ENCODE assay signal across 22 mouse cellular contexts in genomic region chr5:137764609-137765340, GRCm38 (mm10). TPM values are rescaled to one million over a fixed set of nuclear protein-coding genes. Genes with fewer than 3 reads are reported as not detected.
A peak's percentile ranks its signal among the peaks of the same experiment; 100 is the strongest.
DNase-seq lines count a peak whose midpoint lies in the region; ATAC-seq lines count a peak whose summit lies in the region.
"Had no signal": no experiment of that assay in that cellular context is flagged by ENCODE, and none has a peak within 500 bp of the region (broad histone marks: within the 10 kb centered on the region; RNA-seq: fewer than 3 reads in every experiment).

No protein-coding gene starts in this region.

- peaks cover 20% of the 10 kb centered on the region for H3K4me1 ChIP-seq in midbrain, embryonic 13.5 days (replicated peaks)
- peaks cover 8% of the 10 kb centered on the region for H3K4me1 ChIP-seq in midbrain, embryonic 15.5 days

- H3K36me3 ChIP-seq in midbrain, embryonic 13.5 days, result no peaks in the 10 kb centered on the region
- no peaks in the 10 kb centered on the region for H3K36me3 ChIP-seq in midbrain, embryonic 15.5 days (replicated peaks)
- H3K36me3 ChIP-seq: heart, embryonic 15.5 days had no signal

- no peak for ATAC-seq in midbrain, embryonic 13.5 days
- ATAC-seq in midbrain, embryonic 15.5 days (replicated peaks), result no peak
- ATAC-seq: forebrain, embryonic 14.5 days; hindbrain, postnatal 0 days had no signal

- H3K4me2 ChIP-seq in midbrain, embryonic 13.5 days (replicated peaks), result no peak overlapping the region
- no peak overlapping the region for H3K4me2 ChIP-seq in midbrain, embryonic 15.5 days
- H3K4me2 ChIP-seq: embryonic facial prominence, embryonic 15.5 days; heart, embryonic 11.5 days; heart, embryonic 15.5 days had no signal

- no peak overlapping the region for H3K4me3 ChIP-seq in midbrain, embryonic 13.5 days (replicated peaks)
- no peak overlapping the region for H3K4me3 ChIP-seq in midbrain, embryonic 15.5 days
- H3K4me3 ChIP-seq: embryonic facial prominence, embryonic 15.5 days; erythroblast, embryonic 14.5 days; forebrain, embryonic 10.5 days; heart, adult 2 months; heart, embryonic 15.5 days had no signal

- WGBS in midbrain, embryonic 13.5 days, result 45% methylated on average over 9 of the region's 9 CpGs
- 44% methylated on average over 9 of the region's 9 CpGs for WGBS in midbrain, embryonic 15.5 days

- no peak overlapping the region for H3K9ac ChIP-seq in midbrain, embryonic 13.5 days (replicated peaks)
- H3K9ac ChIP-seq in midbrain, embryonic 15.5 days, result no peak overlapping the region
- H3K9ac ChIP-seq: embryonic facial prominence, embryonic 15.5 days; heart, embryonic 15.5 days had no signal

- H3K27me3 ChIP-seq in midbrain, embryonic 13.5 days, result no peaks in the 10 kb centered on the region
- no peaks in the 10 kb centered on the region for H3K27me3 ChIP-seq in midbrain, embryonic 15.5 days (replicated peaks)
- H3K27me3 ChIP-seq: embryonic facial prominence, embryonic 15.5 days; heart, embryonic 15.5 days had no signal

- peak overlapping the region; percentile 30; the same call in 1 of the 2 replicates for H3K27ac ChIP-seq in midbrain, embryonic 13.5 days
- H3K27ac ChIP-seq in midbrain, embryonic 15.5 days, result no peak overlapping the region
- H3K27ac ChIP-seq: embryonic facial prominence, embryonic 15.5 days; forebrain, embryonic 10.5 days; heart, adult 2 months; heart, embryonic 15.5 days; hindbrain, postnatal 0 days had no signal

- H3K9me3 ChIP-seq in midbrain, embryonic 13.5 days, result peaks cover 3% of the 10 kb centered on the region; the same call in 1 of the 2 replicates
- no peaks in the 10 kb centered on the region for H3K9me3 ChIP-seq in midbrain, embryonic 15.5 days
- H3K9me3 ChIP-seq: embryonic facial prominence, embryonic 15.5 days; forebrain, embryonic 10.5 days; heart, embryonic 15.5 days had no signal

- DNase-seq in kidney, adult 11 months, result peak; percentile 5
- no peak for DNase-seq in kidney, postnatal 14 days
- peak; percentile 68 for DNase-seq in ES-CJ7 (ENCODE audit: low read depth, low spot score)
- DNase-seq in urinary bladder, postnatal 10 days (ENCODE audit: low spot score), result no peak
- no peak for DNase-seq in Muller cell, postnatal 12 days (ENCODE audit: inconsistent ontology term)
- DNase-seq: adrenal gland, postnatal 10 days; cerebellum, adult 11 months; cerebellum, adult 8-10 months; cerebellum, postnatal 14 days; embryo, embryonic 11 days; gastrocnemius, postnatal 36 days; heart, adult 2 months; heart, postnatal 14 days had no signal

RNA-seq across cellular contexts. Expression of gene Ppp1r35, which starts 13.9 kb away (rescaled TPM):
- polyA plus RNA-seq in midbrain, embryonic 13.5 days (2015; fragmentation: Nextera tagmentation; extraction: Ambion mirVana), result 43.4 and 48.9 TPM in 2 replicates
- 37.3 and 45.0 TPM in 2 replicates for polyA plus RNA-seq in midbrain, embryonic 15.5 days (2015; fragmentation: Nextera tagmentation; extraction: Ambion mirVana)

RNA-seq across cellular contexts. Expression of gene Tsc22d4, which starts 19.2 kb away (rescaled TPM):
- 44.2 and 54.0 TPM in 2 replicates for polyA plus RNA-seq in midbrain, embryonic 13.5 days (2015; fragmentation: Nextera tagmentation; extraction: Ambion mirVana)
- 58.0 and 59.8 TPM in 2 replicates for polyA plus RNA-seq in midbrain, embryonic 15.5 days (2015; fragmentation: Nextera tagmentation; extraction: Ambion mirVana)

RNA-seq across cellular contexts. Expression of gene Mepce, which starts 22.7 kb away (rescaled TPM):
- polyA plus RNA-seq in midbrain, embryonic 13.5 days (2015; fragmentation: Nextera tagmentation; extraction: Ambion mirVana), result 10.6 and 11.0 TPM in 2 replicates
- 10.7 and 10.8 TPM in 2 replicates for polyA plus RNA-seq in midbrain, embryonic 15.5 days (2015; fragmentation: Nextera tagmentation; extraction: Ambion mirVana)

RNA-seq across cellular contexts. Expression of gene Zcwpw1, which starts 22.8 kb away (rescaled TPM):
- polyA plus RNA-seq in midbrain, embryonic 13.5 days (2015; fragmentation: Nextera tagmentation; extraction: Ambion mirVana), result 10.9 and 12.0 TPM in 2 replicates
- polyA plus RNA-seq in midbrain, embryonic 15.5 days (2015; fragmentation: Nextera tagmentation; extraction: Ambion mirVana), result 10.5 and 11.9 TPM in 2 replicates

RNA-seq across cellular contexts. Expression of gene Nyap1, which starts 23.4 kb away (rescaled TPM):
- 39.9 and 42.3 TPM in 2 replicates for polyA plus RNA-seq in midbrain, embryonic 13.5 days (2015; fragmentation: Nextera tagmentation; extraction: Ambion mirVana)
- polyA plus RNA-seq in midbrain, embryonic 15.5 days (2015; fragmentation: Nextera tagmentation; extraction: Ambion mirVana), result 58.6 and 61.2 TPM in 2 replicates

Comparison
In these comparisons a context has a peak if more than half of its experiments do, and no peak if none do; other contexts are left out.
1. DNase-seq: peak in kidney, adult 11 months (single experiment) and ES-CJ7 (single experiment); none in kidney, postnatal 14 days (single experiment), urinary bladder, postnatal 10 days (single experiment) and Muller cell, postnatal 12 days (single experiment).